Mouse (Mus musculus) testis, adult 2 months (tissue): ENCODE results near the gene Tpi1. TPM values are rescaled to one million over a fixed set of nuclear protein-coding genes. Genes with fewer than 3 reads are reported as not detected.

Experiments
- H3K27ac ChIP-seq: fragments of 200-500 bp; 2 replicates; pipeline ENCODE4 v1.5.1; 2012; ENCODE audit warnings: low read depth, low read length; ENCODE audit not compliant: control insufficient read depth, insufficient read depth
- H3K27me3 ChIP-seq: fragments of 200-500 bp; 2 replicates; pipeline ENCODE4 v1.6.1; 2012; ENCODE audit warnings: mild to moderate bottlenecking, low read length, moderate library complexity; ENCODE audit not compliant: control insufficient read depth, insufficient read depth
- H3K36me3 ChIP-seq: fragments of 200-500 bp; 2 replicates; pipeline ENCODE4 v1.6.1; 2012; ENCODE audit warnings: mild to moderate bottlenecking, low read length; ENCODE audit not compliant: control insufficient read depth, insufficient read depth
- H3K4me1 ChIP-seq: fragments of 200-500 bp; 2 replicates; pipeline ENCODE4 v1.6.1; 2012; ENCODE audit warnings: low read length; ENCODE audit not compliant: control insufficient read depth, insufficient read depth
- H3K4me3 ChIP-seq: fragments of 200-500 bp; 2 replicates; pipeline ENCODE4 v1.5.1; 2012; ENCODE audit warnings: low read depth, mild to moderate bottlenecking, low read length, moderate library complexity, mixed read lengths; ENCODE audit not compliant: control insufficient read depth
- CTCF ChIP-seq: fragments of 200-500 bp; IDR thresholded peaks from 2 replicates; pipeline ENCODE4 v1.5.1; 2012; ENCODE audit warnings: low read depth, mild to moderate bottlenecking, inconsistent platforms, low read length, moderate library complexity; ENCODE audit not compliant: control insufficient read depth, insufficient read depth, insufficient replicate concordance
- POLR2A ChIP-seq: fragments of 200-500 bp; IDR thresholded peaks from 2 replicates; pipeline ENCODE4 v1.6.1; 2012; ENCODE audit warnings: low read depth, mild to moderate bottlenecking, inconsistent platforms, low read length, moderate library complexity; ENCODE audit not compliant: control insufficient read depth
- polyA plus RNA-seq: library from polyadenylated mRNA; depleted of rRNA; stranded (reverse); fragments of >200 nt; gene quantifications from 2 replicates; pipeline ENCODE4 v1.2.3, GENCODE M21; 2012

The Tpi1 gene
- polyA plus RNA-seq, 1 experiment, result 473 TPM

- Histone ChIP-seq H3K36me3 (peaks cover 3% of the 10 kb centered on the region), H3K4me3 (peak overlapping the region; percentile 99), H3K27ac (peak overlapping the region; percentile 98), H3K27me3 (no peaks in the 10 kb centered on the region), H3K4me1 (peaks cover 10% of the 10 kb centered on the region)
- peak; percentile 30; the same call in 1 of the 2 replicates for TF ChIP-seq POLR2A
- no peak for TF ChIP-seq CTCF
Observed at GRCm38 (mm10) chr6:124829799-124830700, 16.0 kb upstream of the Tpi1 start.

- Histone ChIP-seq H3K36me3 (peaks cover 5% of the 10 kb centered on the region), H3K4me3 (peak within 1 kb of the TSS; percentile 99), H3K27me3 (no peaks in the 10 kb centered on the region), H3K4me1 (peaks cover 10% of the 10 kb centered on the region), H3K27ac (peak within 1 kb of the TSS; percentile 98)
- TF ChIP-seq POLR2A, result peak; percentile 98
- TF ChIP-seq CTCF, result no peak
Observed at GRCm38 (mm10) chr6:124828868-124829798, 15.0 kb upstream of the Tpi1 start, which contains the start of the genes Usp5 and Cdca3. Usp5 (minus strand) TSS chr6:124829484. Cdca3 (plus strand) TSS chr6:124829547.

GRCm38 (mm10) chr6:124828101-124828592 lies 14.1 kb upstream of the Tpi1 start:
- no peak for TF ChIP-seq POLR2A
- TF ChIP-seq CTCF, result no peak
- Histone ChIP-seq H3K27me3 (no peaks in the 10 kb centered on the region), H3K27ac (peak overlapping the region; percentile 69), H3K4me3 (peak overlapping the region; percentile 99), H3K4me1 (peaks cover 10% of the 10 kb centered on the region), H3K36me3 (peaks cover 8% of the 10 kb centered on the region)

GRCm38 (mm10) chr6:124822049-124822448 lies 8.0 kb upstream of the Tpi1 start:
- H3K36me3 ChIP-seq, result peaks cover 7% of the 10 kb centered on the region
- H3K27ac ChIP-seq, result no peak overlapping the region
- H3K4me3 ChIP-seq, result no peak overlapping the region
- H3K4me1 ChIP-seq, result peaks cover 2% of the 10 kb centered on the region; the same call in 1 of the 2 replicates
- H3K27me3 ChIP-seq, result no peaks in the 10 kb centered on the region
- TF ChIP-seq CTCF (no peak), POLR2A (no peak)

- peaks cover 8% of the 10 kb centered on the region for H3K36me3 ChIP-seq
- no peaks in the 10 kb centered on the region for H3K27me3 ChIP-seq
- H3K4me1 ChIP-seq, result peaks cover 2% of the 10 kb centered on the region; the same call in 1 of the 2 replicates
- no peak overlapping the region for H3K4me3 ChIP-seq
- TF ChIP-seq CTCF (no peak), POLR2A (no peak)
- no peak overlapping the region for H3K27ac ChIP-seq
Observed at GRCm38 (mm10) chr6:124820891-124821290, 6.8 kb upstream of the Tpi1 start.

- peaks cover 24% of the 10 kb centered on the region for H3K4me1 ChIP-seq
- no peaks in the 10 kb centered on the region for H3K27me3 ChIP-seq
- TF ChIP-seq CTCF (no peak), POLR2A (no peak)
- no peak overlapping the region for H3K27ac ChIP-seq
- no peak overlapping the region for H3K4me3 ChIP-seq
- peaks cover 3% of the 10 kb centered on the region for H3K36me3 ChIP-seq
Observed at GRCm38 (mm10) chr6:124817971-124818370, 3.9 kb upstream of the Tpi1 start.
